Mouse (Mus musculus) G1E (cell line): ENCODE results near the gene Ripk1. TPM values are rescaled to one million over a fixed set of nuclear protein-coding genes. Genes with fewer than 3 reads are reported as not detected.

Experiments
- ATAC-seq: 2 replicates; pipeline ENCODE4 v1.8.0; 2016; ENCODE audit warnings: mild to moderate bottlenecking; ENCODE audit not compliant: insufficient number of reproducible peaks, poor library complexity, low FRiP score, severe bottlenecking; ENCODE audit errors: extremely low read depth
- DNase-seq: peaks from one replicate; pipeline ENCODE4 v3.0.0; 2012; ENCODE audit warnings: low spot score
- H3K27me3 ChIP-seq: 2 replicates; pipeline ENCODE4 v1.6.1; 2012; ENCODE audit warnings: mild to moderate bottlenecking, low read length, inconsistent platforms; ENCODE audit not compliant: insufficient read depth
- H3K36me3 ChIP-seq: replicated peaks from 2 replicates; pipeline ENCODE3; 2012; ENCODE audit warnings: mild to moderate bottlenecking, inconsistent platforms
- H3K4me1 ChIP-seq: 2 replicates; pipeline ENCODE4 v1.6.1; 2012; ENCODE audit warnings: low read depth, low read length, inconsistent platforms, mixed read lengths; ENCODE audit not compliant: insufficient read depth
- H3K4me3 ChIP-seq: 2 replicates; pipeline ENCODE4 v1.5.1; 2012; ENCODE audit warnings: low read depth, mild to moderate bottlenecking, inconsistent platforms, low read length, moderate library complexity, mixed read lengths
- H3K9me3 ChIP-seq: replicated peaks from 2 replicates; pipeline ENCODE4 v1.6.1; 2012; ENCODE audit warnings: inconsistent platforms
- CTCF ChIP-seq: IDR thresholded peaks from 2 replicates; pipeline ENCODE4 v1.5.1; 2012; ENCODE audit warnings: low read depth, low read length, inconsistent platforms, mixed read lengths
- GATA1 ChIP-seq: IDR thresholded peaks from 2 replicates; pipeline ENCODE4 v1.6.1; 2012; ENCODE audit warnings: borderline replicate concordance, low read length, inconsistent platforms, mixed read lengths
- GATA2 ChIP-seq: IDR thresholded peaks from 2 replicates; pipeline ENCODE4 v1.6.1; 2012; ENCODE audit warnings: low read depth, low read length, inconsistent platforms, borderline replicate concordance
- POLR2AphosphoS5 ChIP-seq: IDR thresholded peaks from 2 replicates; pipeline ENCODE4 v1.6.1; 2012; ENCODE audit warnings: low read depth, low read length, inconsistent platforms; ENCODE audit not compliant: insufficient replicate concordance
- TAL1 ChIP-seq: conservative IDR thresholded peaks from 2 replicates; pipeline ENCODE4 v1.6.1; 2012; ENCODE audit warnings: low read depth, low read length, inconsistent platforms, mixed read lengths
- polyA plus RNA-seq: library from polyadenylated mRNA; stranded (reverse); fragments of >175 nt; gene quantifications from 2 replicates; pipeline ENCODE4 v1.2.3, GENCODE M21; 2012
- total RNA-seq, 2 experiments: library from RNA; stranded (forward) in 1 of 2; stranded (reverse) in 1 of 2; fragments of 200-1000 nt in 1 of 2; fragments of >200 nt in 1 of 2; fragmentation: Nextera tagmentation in 1 of 2; gene quantifications; 2 replicates each; pipeline ENCODE4 v1.2.3; 2014 to 2017

The Ripk1 gene
- total and polyA plus RNA-seq, 3 experiments = 6.7 to 41.6 (median 27.8) TPM

GRCm38 (mm10) chr13:34036726-34037125, 34.6 kb downstream of the Ripk1 start:
- DNase-seq = no peak
- Histone ChIP-seq H3K4me3 (no peak overlapping the region), H3K4me1 (peaks cover 20% of the 10 kb centered on the region)

GRCm38 (mm10) chr13:34037172-34038055, 35.3 kb downstream of the Ripk1 start, which contains the start of gene Bphl:
Gene Bphl, plus strand, starts transcription at chr13:34037597.
- Histone ChIP-seq H3K27me3 (no peaks in the 10 kb centered on the region), H3K9me3 (peaks cover 2% of the 10 kb centered on the region), H3K36me3 (peaks cover 36% of the 10 kb centered on the region), H3K4me3 (peak within 1 kb of the TSS; percentile 85), H3K4me1 (peaks cover 20% of the 10 kb centered on the region)
- no peak for TF ChIP-seq CTCF
- TF ChIP-seq POLR2AphosphoS5 = no peak
- no peak for TF ChIP-seq GATA2
- TF ChIP-seq TAL1 = no peak
- TF ChIP-seq GATA1 = no peak
- peak; percentile 85 for ATAC-seq
- DNase-seq = peak; percentile 85

More at GRCm38 (mm10) chr13:34036726-34037125, 34.6 kb downstream of the Ripk1 start:
- peaks cover 2% of the 10 kb centered on the region for H3K9me3 ChIP-seq
- ATAC-seq = no peak
- TF ChIP-seq POLR2AphosphoS5 (no peak), GATA2 (no peak), GATA1 (no peak), TAL1 (no peak), CTCF (no peak)
- H3K27me3 ChIP-seq = no peaks in the 10 kb centered on the region
- peaks cover 40% of the 10 kb centered on the region for H3K36me3 ChIP-seq

GRCm38 (mm10) chr13:34038056-34038432, 35.9 kb downstream of the Ripk1 start:
- DNase-seq (no peak), ATAC-seq (no peak)
- H3K27me3 ChIP-seq = no peaks in the 10 kb centered on the region
- TF ChIP-seq TAL1 = no peak
- TF ChIP-seq POLR2AphosphoS5 = no peak
- no peak for TF ChIP-seq GATA2
- peaks cover 30% of the 10 kb centered on the region for H3K36me3 ChIP-seq
- H3K4me1 ChIP-seq = peaks cover 20% of the 10 kb centered on the region
- H3K4me3 ChIP-seq = peak overlapping the region; percentile 85
- peaks cover 2% of the 10 kb centered on the region for H3K9me3 ChIP-seq

- Histone ChIP-seq H3K4me1 (peaks cover 20% of the 10 kb centered on the region), H3K36me3 (peaks cover 21% of the 10 kb centered on the region), H3K9me3 (peaks cover 2% of the 10 kb centered on the region), H3K27me3 (no peaks in the 10 kb centered on the region), H3K4me3 (no peak overlapping the region)
- ATAC-seq (no peak), DNase-seq (no peak)
- TF ChIP-seq GATA1 (no peak), POLR2AphosphoS5 (no peak), GATA2 (no peak)
These were observed 36.8 kb downstream of the Ripk1 start for GRCm38 (mm10) chr13:34038901-34039341.

GRCm38 (mm10) chr13:34040091-34040490, 37.9 kb downstream of the Ripk1 start:
- peaks cover 14% of the 10 kb centered on the region for H3K36me3 ChIP-seq
- DNase-seq = no peak
- no peaks in the 10 kb centered on the region for H3K27me3 ChIP-seq
- peaks cover 20% of the 10 kb centered on the region for H3K4me1 ChIP-seq
- H3K4me3 ChIP-seq = no peak overlapping the region
- peaks cover 2% of the 10 kb centered on the region for H3K9me3 ChIP-seq
- no peak for ATAC-seq
- no peak for TF ChIP-seq POLR2AphosphoS5
- TF ChIP-seq GATA2 = no peak
- no peak for TF ChIP-seq CTCF
- TF ChIP-seq TAL1 = no peak
- no peak for TF ChIP-seq GATA1

- no peaks in the 10 kb centered on the region for H3K27me3 ChIP-seq
- no peak for TF ChIP-seq POLR2AphosphoS5
- no peak for TF ChIP-seq TAL1
- TF ChIP-seq CTCF = no peak
- no peak for TF ChIP-seq GATA1
- no peak for TF ChIP-seq GATA2
- DNase-seq (no peak), ATAC-seq (no peak)
- peaks cover 27% of the 10 kb centered on the region for H3K36me3 ChIP-seq
- 0 out of 2 replicates have a peak, but pooled peaks cover under 1% of the 10 kb centered on the region for H3K4me1 ChIP-seq
- no peak overlapping the region for H3K4me3 ChIP-seq
- peaks cover 2% of the 10 kb centered on the region for H3K9me3 ChIP-seq
These were observed 41.7 kb downstream of the Ripk1 start for GRCm38 (mm10) chr13:34043716-34044393.
